Mouse (Mus musculus) MEL (cell line): Measurements from ENCODE around the gene Synpr. TPM values are rescaled to one million over a fixed set of nuclear protein-coding genes. Genes with fewer than 3 reads are reported as not detected.

Experiments used
- DNase-seq: peaks from one replicate; pipeline ENCODE4 v3.0.0; 2011; ENCODE audit warnings: low read depth, low spot score
- H3K27ac ChIP-seq: 2 replicates; pipeline ENCODE4 v1.5.1; 2012; ENCODE audit warnings: low read depth, mild to moderate bottlenecking, control low read depth, low read length, moderate library complexity; ENCODE audit not compliant: control insufficient read depth
- H3K27me3 ChIP-seq, 2 experiments: fragments of 150-350 bp in 1 of 2; sonication (generic) in 1 of 2; 2 replicates each; pipeline ENCODE4 v1.6.1; 2012; ENCODE audit warnings: low read length in 2 of 2, mild to moderate bottlenecking in 2 of 2, improper control_type of control experiment in 1 of 2, moderate library complexity in 1 of 2; ENCODE audit not compliant: insufficient read depth in 2 of 2, control insufficient read depth in 1 of 2
- H3K36me3 ChIP-seq, 2 experiments: 2 replicates each; pipeline ENCODE4 v1.6.1; 2012 to 2014; ENCODE audit warnings: low read length in 2 of 2, improper control_type of control experiment in 1 of 2, inconsistent platforms in 1 of 2, mild to moderate bottlenecking in 1 of 2; ENCODE audit not compliant: insufficient read depth in 2 of 2, control insufficient read depth in 1 of 2
- H3K4me1 ChIP-seq, 2 experiments: fragments of 150-350 bp in 1 of 2; sonication (generic) in 1 of 2; 2 replicates each; pipeline ENCODE4 v1.6.1; 2012; ENCODE audit warnings: low read length in 2 of 2, improper control_type of control experiment in 1 of 2, mild to moderate bottlenecking in 1 of 2; ENCODE audit not compliant: insufficient read depth in 2 of 2, control insufficient read depth in 1 of 2
- H3K4me3 ChIP-seq, 2 experiments: fragments of 150-350 bp in 1 of 2; sonication (generic) in 1 of 2; 2 replicates each; pipeline ENCODE4 v1.5.1; 2012; ENCODE audit warnings: low read depth in 2 of 2, low read length in 2 of 2, mild to moderate bottlenecking in 2 of 2, moderate library complexity in 2 of 2, control low read depth in 1 of 2, improper control_type of control experiment in 1 of 2; ENCODE audit not compliant: control insufficient read depth in 1 of 2, insufficient read depth in 1 of 2
- H3K79me2 ChIP-seq: 2 replicates; pipeline ENCODE4 v1.6.1; 2012; ENCODE audit warnings: mild to moderate bottlenecking, low read length, moderate library complexity; ENCODE audit not compliant: control insufficient read depth, poor library complexity, insufficient read depth
- H3K9ac ChIP-seq: 2 replicates; pipeline ENCODE4 v1.6.1; 2012; ENCODE audit warnings: low read depth, mild to moderate bottlenecking, control low read depth, low read length, moderate library complexity; ENCODE audit not compliant: control insufficient read depth, poor library complexity, severe bottlenecking
- H3K9me3 ChIP-seq: fragments of 150-350 bp; sonication (generic); replicated peaks from 2 replicates; pipeline ENCODE4 v1.6.1; 2012; ENCODE audit warnings: mild to moderate bottlenecking, low read length, improper control_type of control experiment, moderate library complexity; ENCODE audit not compliant: insufficient read depth
- BHLHE40 ChIP-seq: IDR thresholded peaks from 2 replicates; pipeline ENCODE4 v1.6.1; 2012; ENCODE audit warnings: low read depth, mild to moderate bottlenecking, inconsistent platforms, low read length, improper control_type of control experiment, borderline replicate concordance
- CHD1 ChIP-seq: IDR thresholded peaks from 2 replicates; pipeline ENCODE4 v1.6.1; 2012; ENCODE audit warnings: low read depth, mild to moderate bottlenecking, inconsistent platforms, low read length, improper control_type of control experiment
- ELF1 ChIP-seq: IDR thresholded peaks from 2 replicates; pipeline ENCODE4 v1.6.1; 2014; ENCODE audit warnings: low read depth, mild to moderate bottlenecking, inconsistent platforms, low read length, improper control_type of control experiment, moderate library complexity
- EP300 ChIP-seq, 2 experiments: IDR thresholded peaks; 2 replicates each; pipeline ENCODE4 v1.6.1; 2011; ENCODE audit warnings: improper control_type of control experiment in 2 of 2, low read length in 2 of 2, low read depth in 1 of 2, mild to moderate bottlenecking in 1 of 2
- GABPA ChIP-seq: IDR thresholded peaks from 2 replicates; pipeline ENCODE4 v1.6.1; 2012; ENCODE audit warnings: low read depth, mild to moderate bottlenecking, inconsistent platforms, low read length, improper control_type of control experiment, moderate library complexity
- GATA1 ChIP-seq: IDR thresholded peaks from 2 replicates; pipeline ENCODE4 v1.6.1; 2011; ENCODE audit warnings: low read depth, low read length, improper control_type of control experiment
- HCFC1 ChIP-seq: IDR thresholded peaks from 2 replicates; pipeline ENCODE4 v1.6.1; 2012; ENCODE audit warnings: low read depth, mild to moderate bottlenecking, inconsistent platforms, low read length, improper control_type of control experiment, moderate library complexity
- JUND ChIP-seq: IDR thresholded peaks from 2 replicates; pipeline ENCODE4 v1.6.1; 2011; ENCODE audit warnings: low read depth, mild to moderate bottlenecking, improper control_type of control experiment, low read length
- MAFK ChIP-seq: IDR thresholded peaks from 2 replicates; pipeline ENCODE4 v1.6.1; 2011; ENCODE audit warnings: low read depth, mild to moderate bottlenecking, low read length, improper control_type of control experiment, borderline replicate concordance
- MAX ChIP-seq: IDR thresholded peaks from 2 replicates; pipeline ENCODE4 v1.6.1; 2011; ENCODE audit warnings: low read length, improper control_type of control experiment
- MAZ ChIP-seq: IDR thresholded peaks from 2 replicates; pipeline ENCODE4 v1.6.1; 2012; ENCODE audit warnings: low read depth, mild to moderate bottlenecking, inconsistent platforms, low read length, improper control_type of control experiment
- MYB ChIP-seq: IDR thresholded peaks from 2 replicates; pipeline ENCODE4 v1.6.1; 2011; ENCODE audit warnings: mild to moderate bottlenecking, low read depth, low read length, improper control_type of control experiment
- MYC ChIP-seq: IDR thresholded peaks from 2 replicates; pipeline ENCODE4 v1.6.1; 2011; ENCODE audit warnings: low read depth, mild to moderate bottlenecking, low read length, improper control_type of control experiment, moderate library complexity
- NELFE ChIP-seq: IDR thresholded peaks from 2 replicates; pipeline ENCODE4 v1.6.1; 2011; ENCODE audit warnings: low read depth, low read length, improper control_type of control experiment
- NRF1 ChIP-seq: IDR thresholded peaks from 2 replicates; pipeline ENCODE4 v1.6.1; 2014; ENCODE audit warnings: low read depth, mild to moderate bottlenecking, inconsistent platforms, low read length, improper control_type of control experiment, moderate library complexity; ENCODE audit not compliant: poor library complexity, insufficient read depth, severe bottlenecking
- POLR2AphosphoS2 ChIP-seq: IDR thresholded peaks from 2 replicates; pipeline ENCODE4 v1.6.1; 2011; ENCODE audit warnings: low read length, improper control_type of control experiment
- POLR2AphosphoS5 ChIP-seq: IDR thresholded peaks from 2 replicates; pipeline ENCODE4 v1.6.1; 2012; ENCODE audit warnings: low read depth, borderline replicate concordance, mild to moderate bottlenecking, inconsistent platforms, low read length, moderate library complexity, mixed read lengths
- RAD21 ChIP-seq: IDR thresholded peaks from 2 replicates; pipeline ENCODE4 v1.6.1; 2011; ENCODE audit warnings: mild to moderate bottlenecking, low read depth, low read length, improper control_type of control experiment
- RCOR1 ChIP-seq: IDR thresholded peaks from 2 replicates; pipeline ENCODE4 v1.6.1; 2012; ENCODE audit warnings: low read depth, mild to moderate bottlenecking, inconsistent platforms, low read length, improper control_type of control experiment
- SIN3A ChIP-seq: IDR thresholded peaks from 2 replicates; pipeline ENCODE4 v1.6.1; 2012; ENCODE audit warnings: low read length, improper control_type of control experiment, inconsistent platforms
- SMC3 ChIP-seq: IDR thresholded peaks from 2 replicates; pipeline ENCODE4 v1.6.1; 2011; ENCODE audit warnings: low read depth, low read length, improper control_type of control experiment
- TBP ChIP-seq: IDR thresholded peaks from 2 replicates; pipeline ENCODE4 v1.8.0; 2011; ENCODE audit warnings: low read depth, low read length, improper control_type of control experiment
- TCF12 ChIP-seq: IDR thresholded peaks from 2 replicates; pipeline ENCODE4 v1.6.1; 2014; ENCODE audit warnings: low read depth, mild to moderate bottlenecking, inconsistent platforms, low read length, improper control_type of control experiment, moderate library complexity
- UBTF ChIP-seq: IDR thresholded peaks from 2 replicates; pipeline ENCODE4 v1.6.1; 2012; ENCODE audit warnings: low read depth, mild to moderate bottlenecking, inconsistent platforms, low read length, improper control_type of control experiment, moderate library complexity, borderline replicate concordance; ENCODE audit not compliant: insufficient read depth
- ZC3H11A ChIP-seq: IDR thresholded peaks from 2 replicates; pipeline ENCODE4 v1.6.1; 2012; ENCODE audit warnings: low read depth, mild to moderate bottlenecking, inconsistent platforms, low read length, improper control_type of control experiment
- ZMIZ1 ChIP-seq: IDR thresholded peaks from 2 replicates; pipeline ENCODE4 v1.6.1; 2012; ENCODE audit warnings: low read depth, mild to moderate bottlenecking, inconsistent platforms, low read length, improper control_type of control experiment, moderate library complexity
- ZNF384 ChIP-seq: IDR thresholded peaks from 2 replicates; pipeline ENCODE4 v1.6.1; 2012; ENCODE audit warnings: low read depth, mild to moderate bottlenecking, inconsistent platforms, low read length, improper control_type of control experiment
- polyA plus RNA-seq, 2 experiments: library from polyadenylated mRNA; stranded (reverse) in 1 of 2; unstranded in 1 of 2; fragments of >175 nt in 1 of 2; fragments of >200 nt in 1 of 2; gene quantifications; 2 replicates each; pipeline versions ENCODE4 v1.2.1 to v1.2.4; 2012; ENCODE audit warnings: low replicate concordance in 2 of 2, low read depth in 1 of 2; ENCODE audit not compliant: insufficient read length in 2 of 2, insufficient read depth in 1 of 2, missing spikeins in 1 of 2
- total RNA-seq: library from RNA; depleted of rRNA; stranded (reverse); fragments of 300-350 nt; gene quantifications from 2 replicates; pipeline ENCODE4 v1.2.3, GENCODE M21; 2012

Gene Synpr
- total and polyA plus RNA-seq, 3 experiments, result not detected

DNA sequence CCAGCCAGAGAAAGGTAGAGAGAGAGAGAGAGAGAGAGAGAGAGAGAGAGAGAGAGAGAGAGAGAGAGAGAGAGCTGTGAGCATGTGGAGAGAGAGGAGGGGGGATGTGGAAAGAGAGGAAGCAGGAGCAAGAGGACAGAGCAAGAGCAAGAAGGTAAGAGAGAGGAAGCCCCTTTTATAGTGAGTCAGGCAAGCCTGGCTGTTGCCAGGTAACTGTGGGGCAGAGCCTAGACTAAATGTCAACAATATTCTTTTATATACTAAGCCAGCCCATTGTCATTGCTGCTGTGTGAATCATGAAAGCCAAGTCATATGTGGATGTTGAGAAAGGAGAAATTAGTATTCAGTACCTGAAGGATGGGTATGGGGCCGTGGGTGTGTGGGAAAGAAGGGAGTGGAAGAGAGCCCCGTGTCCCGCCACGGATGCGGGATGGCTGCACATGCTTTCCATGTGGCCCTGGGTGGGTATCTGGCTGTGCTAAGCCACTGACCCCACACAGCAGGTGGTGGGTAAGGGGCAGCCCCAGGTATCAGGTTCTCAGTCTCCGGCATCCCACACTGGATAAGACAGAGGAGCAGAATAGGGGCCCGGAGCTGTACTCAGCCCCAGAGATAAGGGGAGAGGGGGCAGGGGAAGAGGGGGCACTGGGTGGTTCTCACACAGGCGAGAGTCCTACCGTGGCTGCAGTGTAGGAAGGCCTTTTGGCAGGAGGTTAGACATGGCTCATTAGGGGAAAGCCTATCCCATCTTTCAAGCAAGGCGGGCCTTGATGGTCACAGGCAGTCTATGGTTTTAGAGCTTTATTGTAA, 48.1 kb downstream of the Synpr start:
- H3K9me3 ChIP-seq, result no peaks in the 10 kb centered on the region
- no peak overlapping the region for H3K27ac ChIP-seq
- DNase-seq, result no peak
- H3K79me2 ChIP-seq, result no peaks in the 10 kb centered on the region
- TF ChIP-seq ZNF384 (no peak), NRF1 (no peak), SMC3 (no peak), POLR2AphosphoS5 (no peak), HCFC1 (no peak), MAX (no peak), ZC3H11A (no peak), MYB (no peak), GATA1 (no peak), RCOR1 (no peak), MAFK (no peak), TBP (no peak), GABPA (no peak), NELFE (no peak), ZMIZ1 (no peak), ELF1 (no peak), MAZ (no peak), TCF12 (no peak), UBTF (no peak)
- no peaks in the 10 kb centered on the region for H3K27me3 ChIP-seq
- no peak overlapping the region for H3K4me3 ChIP-seq
- H3K4me1 ChIP-seq, result no peaks in the 10 kb centered on the region
- no peak overlapping the region for H3K9ac ChIP-seq
- H3K36me3 ChIP-seq, result no peaks in the 10 kb centered on the region

- H3K27me3 ChIP-seq, result no peaks in the 10 kb centered on the region
- no peaks in the 10 kb centered on the region for H3K36me3 ChIP-seq
- no peaks in the 10 kb centered on the region for H3K9me3 ChIP-seq
- H3K79me2 ChIP-seq, result no peaks in the 10 kb centered on the region
- H3K9ac ChIP-seq, result no peak overlapping the region
- H3K4me3 ChIP-seq, result no peak overlapping the region
- DNase-seq, result no peak
- no peak for TF ChIP-seq JUND
- no peak for TF ChIP-seq RCOR1
- no peak for TF ChIP-seq GATA1
- no peak for TF ChIP-seq CHD1
- no peak for TF ChIP-seq MAZ
- TF ChIP-seq RAD21, result no peak
- no peak for TF ChIP-seq TBP
- no peak for TF ChIP-seq SIN3A
- TF ChIP-seq BHLHE40, result no peak
- no peak for TF ChIP-seq EP300 (IDR thresholded peaks at IDR 0.05; ENCODE audit: low read depth in 1 of 2, low read length in 2 of 2)
- no peak for TF ChIP-seq ZMIZ1
- TF ChIP-seq POLR2AphosphoS2, result no peak
- TF ChIP-seq ZC3H11A, result no peak
- no peak for TF ChIP-seq HCFC1
- no peak for TF ChIP-seq NRF1
- no peak for TF ChIP-seq MYC
- no peak for TF ChIP-seq NELFE
- no peak for TF ChIP-seq ZNF384
- no peaks in the 10 kb centered on the region for H3K4me1 ChIP-seq
- H3K27ac ChIP-seq, result no peak overlapping the region
These were observed 48.8 kb downstream of the Synpr start for GRCm38 (mm10) chr14:13333372-13333771.
